Mouse (Mus musculus): ENCODE results near the gene Krt79. TPM values are rescaled to one million over a fixed set of nuclear protein-coding genes. Genes with fewer than 3 reads are reported as not detected.

The Krt79 gene
- total and polyA plus RNA-seq, 3 experiments = not detected

DNA sequence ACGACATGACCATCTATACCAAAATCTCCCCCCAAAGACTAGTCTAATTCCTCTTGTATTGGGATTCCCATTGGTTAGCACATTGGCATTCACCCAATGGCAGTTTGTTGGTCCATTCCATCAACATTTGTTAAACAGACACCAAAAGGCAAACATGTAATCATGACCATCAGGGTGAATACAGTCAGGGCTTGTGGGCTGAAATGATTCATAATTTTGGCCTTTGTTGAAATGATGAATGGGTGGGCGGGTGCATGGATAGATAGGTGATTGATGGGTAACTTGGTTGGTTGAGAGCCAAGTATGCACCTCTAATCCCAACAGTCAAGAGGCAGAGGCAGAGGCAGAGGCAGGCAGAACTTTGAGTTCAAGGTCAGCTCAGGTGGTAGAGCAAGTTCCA, 24.1 kb downstream of the Krt79 start:
- no peaks in the 10 kb centered on the region for H3K79me2 ChIP-seq (replicated peaks; ENCODE audit: control insufficient read depth, extremely low read depth, insufficient read depth, poor library complexity, severe bottlenecking)
- in situ Hi-C loops (cut with MboI; ENCODE audit: low pct_ligation_motif_present, low pct_unique_long_range_greater_than_20kb, low sequenced_read_pairs) (no loop called here), dilution Hi-C loops (cut with MboI; ENCODE audit: extremely low pct_ligation_motif_present, extremely low pct_unique_long_range_greater_than_20kb, low sequenced_read_pairs) (no loop called here)
- H3K4me3 ChIP-seq (replicated peaks in 1 of 3; ENCODE audit: low read depth in 2 of 3, low read length in 2 of 3, poor library complexity in 1 of 3) = no peak overlapping the region
- DNase-seq (ENCODE audit: extremely low read depth) = no peak
- H3K4me1 ChIP-seq (ENCODE audit: control insufficient read depth in 1 of 2, insufficient read depth in 2 of 2) = no peaks in the 10 kb centered on the region
- TF ChIP-seq ZMIZ1 (IDR thresholded peaks at IDR 0.05; ENCODE audit: low read depth, low read length) (no peak), SMC3 (IDR thresholded peaks at IDR 0.05; ENCODE audit: low read depth, low read length) (no peak), CTCF (conservative IDR thresholded peaks at IDR 0.05 in 1 of 2, IDR thresholded peaks at IDR 0.05 in 1 of 2; ENCODE audit: low read depth in 2 of 2, low read length in 2 of 2) (no peak), MAZ (IDR thresholded peaks at IDR 0.05; ENCODE audit: low read depth, low read length) (no peak), MXI1 (IDR thresholded peaks at IDR 0.05; ENCODE audit: low read depth, low read length) (no peak), KAT2A (IDR thresholded peaks at IDR 0.05; ENCODE audit: insufficient replicate concordance, low read length) (no peak), USF2 (conservative IDR thresholded peaks at IDR 0.05; ENCODE audit: low read depth, low read length) (no peak), ZNF384 (IDR thresholded peaks at IDR 0.05; ENCODE audit: low read depth, low read length) (no peak), UBTF (IDR thresholded peaks at IDR 0.05; ENCODE audit: low read depth, low read length) (no peak), IRF4 (IDR thresholded peaks at IDR 0.05; ENCODE audit: low read depth, low read length) (no peak), GABPA (IDR thresholded peaks at IDR 0.05; ENCODE audit: insufficient replicate concordance, low read depth, low read length) (no peak), MEF2A (IDR thresholded peaks at IDR 0.05; ENCODE audit: borderline replicate concordance, low read depth, low read length) (no peak), MYC (IDR thresholded peaks at IDR 0.05; ENCODE audit: low read depth, low read length) (no peak), EP300 (IDR thresholded peaks at IDR 0.05; ENCODE audit: low read length) (no peak), SIN3A (IDR thresholded peaks at IDR 0.05; ENCODE audit: low read length) (no peak), BHLHE40 (IDR thresholded peaks at IDR 0.05; ENCODE audit: low read depth, low read length) (no peak), TBP (conservative IDR thresholded peaks at IDR 0.05; ENCODE audit: low read depth, low read length) (no peak), PAX5 (IDR thresholded peaks at IDR 0.05; ENCODE audit: low read length) (no peak), ZC3H11A (IDR thresholded peaks at IDR 0.05; ENCODE audit: low read depth, low read length) (no peak), CHD1 (IDR thresholded peaks at IDR 0.05; ENCODE audit: low read depth, low read length) (no peak)
- no peak overlapping the region for H3K27ac ChIP-seq (ENCODE audit: insufficient read depth, low read depth)
- no peak overlapping the region for H3K4me2 ChIP-seq (ENCODE audit: insufficient read depth, low read depth, poor library complexity, severe bottlenecking)
- H3K36me3 ChIP-seq (replicated peaks in 1 of 2; ENCODE audit: control insufficient read depth in 1 of 2, insufficient read depth in 1 of 2, low read length in 1 of 2) = no peaks in the 10 kb centered on the region
- H3K9ac ChIP-seq (ENCODE audit: insufficient read depth, low read depth) = no peak overlapping the region
- no peaks in the 10 kb centered on the region for H3K9me3 ChIP-seq (replicated peaks; ENCODE audit: low read length)
- H3K27me3 ChIP-seq (replicated peaks) = peaks cover 77% of the 10 kb centered on the region

DNA sequence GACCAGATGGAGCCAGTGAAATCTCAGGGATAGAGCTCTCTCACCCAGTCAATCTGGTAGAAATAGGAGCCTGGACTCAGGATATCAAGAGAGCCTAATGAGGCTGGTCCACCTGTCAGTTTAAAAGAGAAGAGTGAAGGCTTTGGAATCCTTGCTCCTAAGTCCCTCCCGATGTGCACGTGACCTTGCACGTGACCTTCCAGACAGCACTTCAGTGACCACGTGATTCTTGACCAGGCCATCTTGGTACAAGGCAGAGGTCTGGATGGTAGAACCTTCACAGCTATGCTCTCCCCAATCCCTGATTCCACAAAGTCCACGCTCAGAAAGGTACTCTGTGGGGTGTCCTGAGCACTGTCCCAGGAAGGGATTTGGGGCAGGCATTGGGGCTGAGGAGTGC, 35.3 kb downstream of the Krt79 start:
- no peak overlapping the region for H3K4me2 ChIP-seq (ENCODE audit: insufficient read depth, low read depth, poor library complexity, severe bottlenecking)
- H3K9ac ChIP-seq (ENCODE audit: insufficient read depth, low read depth) = no peak overlapping the region
- in situ Hi-C loops (cut with MboI; ENCODE audit: low pct_ligation_motif_present, low pct_unique_long_range_greater_than_20kb, low sequenced_read_pairs) (no loop called here), dilution Hi-C loops (cut with MboI; ENCODE audit: extremely low pct_ligation_motif_present, extremely low pct_unique_long_range_greater_than_20kb, low sequenced_read_pairs) (no loop called here)
- no peaks in the 10 kb centered on the region for H3K79me2 ChIP-seq (replicated peaks; ENCODE audit: control insufficient read depth, extremely low read depth, insufficient read depth, poor library complexity, severe bottlenecking)
- DNase-seq (ENCODE audit: extremely low read depth) = no peak
- no peaks in the 10 kb centered on the region for H3K4me1 ChIP-seq (ENCODE audit: control insufficient read depth in 1 of 2, insufficient read depth in 2 of 2)
- peak; percentile 51; the same call in 1 of the 2 replicates for TF ChIP-seq MAX (IDR thresholded peaks at IDR 0.05; ENCODE audit: low read length)
- TF ChIP-seq IRF4 (IDR thresholded peaks at IDR 0.05; ENCODE audit: low read depth, low read length) = no peak
- no peak for TF ChIP-seq NELFE (IDR thresholded peaks at IDR 0.05; ENCODE audit: low read depth, low read length)
- no peak for TF ChIP-seq TCF12 (IDR thresholded peaks at IDR 0.05; ENCODE audit: low read depth, low read length)
- TF ChIP-seq E2F4 (IDR thresholded peaks at IDR 0.05; ENCODE audit: insufficient replicate concordance, low read depth, low read length) = no peak
- peak; percentile 78 for TF ChIP-seq BHLHE40 (IDR thresholded peaks at IDR 0.05; ENCODE audit: low read depth, low read length)
- TF ChIP-seq ZC3H11A (IDR thresholded peaks at IDR 0.05; ENCODE audit: low read depth, low read length) = no peak
- no peak for TF ChIP-seq ZNF384 (IDR thresholded peaks at IDR 0.05; ENCODE audit: low read depth, low read length)
- TF ChIP-seq MAZ (IDR thresholded peaks at IDR 0.05; ENCODE audit: low read depth, low read length) = no peak
- no peak; the same call in 1 of the 2 replicates for TF ChIP-seq USF2 (conservative IDR thresholded peaks at IDR 0.05; ENCODE audit: low read depth, low read length)
- no peak for TF ChIP-seq GABPA (IDR thresholded peaks at IDR 0.05; ENCODE audit: insufficient replicate concordance, low read depth, low read length)
- TF ChIP-seq HCFC1 (IDR thresholded peaks at IDR 0.05; ENCODE audit: low read depth, low read length) = no peak
- TF ChIP-seq CHD2 (IDR thresholded peaks at IDR 0.05; ENCODE audit: low read length) = no peak
- peak; percentile 12; the same call in 1 of the 2 replicates for TF ChIP-seq USF1 (IDR thresholded peaks at IDR 0.05; ENCODE audit: low read depth, low read length)
- TF ChIP-seq SIN3A (IDR thresholded peaks at IDR 0.05; ENCODE audit: low read length) = no peak
- TF ChIP-seq KAT2A (IDR thresholded peaks at IDR 0.05; ENCODE audit: insufficient replicate concordance, low read length) = no peak
- no peak overlapping the region for H3K27ac ChIP-seq (ENCODE audit: insufficient read depth, low read depth)
- H3K9me3 ChIP-seq (replicated peaks; ENCODE audit: low read length) = no peaks in the 10 kb centered on the region
- no peaks in the 10 kb centered on the region for H3K36me3 ChIP-seq (replicated peaks in 1 of 2; ENCODE audit: control insufficient read depth in 1 of 2, insufficient read depth in 1 of 2, low read length in 1 of 2)
- H3K27me3 ChIP-seq (replicated peaks) = peaks cover 96% of the 10 kb centered on the region
- H3K4me3 ChIP-seq (replicated peaks in 1 of 3; ENCODE audit: low read depth in 2 of 3, low read length in 2 of 3, poor library complexity in 1 of 3) = no peak overlapping the region
